Mouse (Mus musculus): ENCODE results near the gene Cetn3. TPM values are rescaled to one million over a fixed set of nuclear protein-coding genes. Genes with fewer than 3 reads are reported as not detected.

The Cetn3 gene
- total RNA-seq, 1 experiment from 2014 or later = 590 TPM

DNA sequence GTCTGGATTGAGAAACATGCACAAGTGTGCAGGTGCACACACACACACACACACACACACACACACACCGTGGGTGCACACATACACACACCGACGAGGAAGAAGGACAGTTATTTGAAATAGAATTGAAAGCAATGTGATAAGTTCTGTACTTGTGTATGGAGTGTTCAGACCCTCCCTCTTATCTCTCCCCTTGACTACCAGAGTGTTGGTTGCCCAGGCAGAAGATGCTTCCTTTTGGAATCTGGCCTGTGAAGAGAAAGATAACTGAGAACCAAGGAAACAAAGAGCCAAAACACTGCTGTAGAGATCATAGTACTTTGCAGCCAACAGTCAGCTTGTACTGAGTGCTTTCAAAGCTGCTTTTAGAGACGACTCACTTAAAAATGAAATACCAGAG is 20.8 kb downstream of the Cetn3 start:
- ATAC-seq (replicated peaks; ENCODE audit: low read depth, poor library complexity, severe bottlenecking) = no peak

- ATAC-seq (replicated peaks; ENCODE audit: low read depth, poor library complexity, severe bottlenecking) = no peak
Observed at GRCm38 (mm10) chr13:81822750-81823149, 39.9 kb downstream of the Cetn3 start.

GRCm38 (mm10) chr13:81824576-81825330 is 41.9 kb downstream of the Cetn3 start:
- no peak for ATAC-seq (replicated peaks; ENCODE audit: low read depth, poor library complexity, severe bottlenecking)

DNA sequence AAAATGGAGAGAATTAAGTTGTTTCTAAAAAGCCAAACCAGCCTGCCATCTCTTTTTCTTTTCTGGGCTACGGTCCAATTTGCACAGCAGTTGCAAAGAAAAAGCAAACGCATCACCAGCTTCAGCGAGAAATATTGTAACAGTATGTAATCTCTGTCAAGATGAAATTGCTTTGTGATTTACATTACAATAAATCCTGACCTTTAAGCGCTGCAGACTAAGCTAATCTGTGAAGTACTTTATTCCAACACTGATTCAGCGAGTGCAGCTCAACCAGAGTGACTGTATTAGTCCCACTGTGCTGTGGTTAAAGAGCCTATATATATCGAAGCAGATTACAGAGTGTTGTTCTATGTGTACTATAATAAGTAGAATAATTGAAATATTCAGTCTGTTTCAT is 45.6 kb downstream of the Cetn3 start:
- ATAC-seq (replicated peaks; ENCODE audit: low read depth, poor library complexity, severe bottlenecking) = no peak

DNA sequence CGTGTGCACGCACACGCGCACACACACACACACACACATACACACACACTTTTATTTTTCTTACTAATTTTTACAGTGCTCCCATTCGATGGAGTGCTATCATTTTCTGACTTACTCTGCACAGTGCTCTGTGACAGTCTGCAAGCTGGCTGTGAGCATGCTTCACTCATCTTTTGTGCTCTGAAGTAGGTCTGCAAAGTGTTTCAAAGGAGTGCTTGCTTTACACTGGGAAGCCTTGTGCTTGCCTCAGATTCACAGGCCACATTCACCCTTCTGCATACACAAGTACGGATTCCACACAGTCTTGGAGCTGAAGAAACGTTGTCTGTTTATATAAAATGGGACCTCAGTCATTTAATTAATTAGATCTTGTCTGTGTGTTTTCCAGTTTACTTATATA is 49.0 kb downstream of the Cetn3 start:
- ATAC-seq (replicated peaks; ENCODE audit: low read depth, poor library complexity, severe bottlenecking) = no peak

DNA sequence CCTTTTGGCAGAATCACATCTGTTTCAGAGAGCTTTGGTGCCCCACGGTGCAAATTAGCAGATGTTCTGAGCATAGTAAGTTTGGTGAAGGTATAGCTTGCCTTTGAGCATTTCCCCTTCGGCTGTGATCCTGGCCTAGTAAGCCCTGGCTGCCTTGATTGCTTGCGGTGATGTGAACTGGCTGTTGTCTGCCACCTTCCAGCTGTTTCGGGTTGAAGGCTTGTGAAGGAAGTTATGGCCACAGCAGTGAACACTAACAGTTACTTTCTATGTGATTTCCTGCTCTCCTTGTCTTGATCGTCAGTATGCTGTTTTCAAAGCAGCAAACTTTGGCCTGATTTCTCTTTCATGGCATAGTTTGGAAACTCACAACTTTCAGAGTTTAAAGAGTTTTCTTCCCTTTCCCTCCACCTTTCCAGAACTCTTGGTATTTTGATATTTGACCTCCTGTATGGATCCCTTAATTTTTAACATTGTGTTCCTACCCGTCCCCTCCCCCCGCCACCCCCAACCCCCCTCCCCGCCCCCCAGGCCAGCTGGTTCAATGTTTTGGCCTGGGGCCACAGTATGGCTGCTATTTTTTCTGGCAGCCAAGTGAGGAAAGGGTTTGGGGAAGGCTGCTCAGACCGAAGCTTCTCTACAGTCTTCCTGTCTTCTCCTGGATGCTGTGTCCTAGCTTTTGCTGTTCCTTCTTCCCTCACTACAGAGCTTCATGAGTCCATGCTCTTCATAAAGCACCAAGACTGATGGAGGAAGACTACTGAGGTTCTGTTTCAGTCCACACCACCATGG is 53.7 kb downstream of the Cetn3 start:
- ATAC-seq (replicated peaks; ENCODE audit: low read depth, poor library complexity, severe bottlenecking) = no peak

DNA sequence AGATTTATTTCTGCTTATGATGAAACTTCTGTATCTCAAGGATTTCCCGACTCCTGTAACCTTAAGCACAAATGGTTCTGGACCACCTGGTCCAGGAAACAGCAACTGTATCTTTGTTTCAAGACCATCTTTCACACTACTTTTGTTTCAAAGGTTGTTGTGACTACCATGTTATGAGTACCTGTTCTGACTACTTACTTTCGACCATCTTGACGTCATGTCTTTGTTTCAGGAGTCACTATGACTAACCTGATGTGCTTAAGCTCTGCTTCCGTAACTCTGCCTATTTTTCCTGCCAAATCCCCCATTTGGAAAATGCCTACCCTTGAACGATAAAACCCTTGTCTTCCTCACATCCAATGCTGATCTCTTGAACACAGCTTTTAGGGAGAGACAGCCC is 55.1 kb downstream of the Cetn3 start:
- no peak for ATAC-seq (replicated peaks; ENCODE audit: low read depth, poor library complexity, severe bottlenecking)

DNA sequence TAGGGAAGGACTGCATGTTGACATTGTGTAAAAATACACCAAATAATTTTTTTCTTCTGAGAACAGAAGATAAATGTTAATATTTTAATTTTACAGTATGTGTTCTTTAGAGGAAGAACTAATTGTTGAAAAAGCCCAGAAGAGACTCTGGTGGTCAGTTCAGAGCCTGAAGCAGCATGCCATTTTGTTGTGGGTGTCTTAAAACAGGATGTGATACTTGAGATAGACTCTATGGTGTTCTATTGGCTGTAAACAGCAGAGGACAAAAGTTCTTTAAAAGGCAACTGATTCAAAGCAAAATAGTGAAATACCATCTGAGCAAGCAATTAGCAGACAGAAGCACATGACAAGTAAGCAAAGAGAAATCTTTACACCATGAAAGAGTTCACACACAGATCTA is 56.1 kb downstream of the Cetn3 start:
- ATAC-seq (replicated peaks; ENCODE audit: low read depth, poor library complexity, severe bottlenecking) = no peak

GRCm38 (mm10) chr13:81840246-81840645 is 57.4 kb downstream of the Cetn3 start:
- no peak for ATAC-seq (replicated peaks; ENCODE audit: low read depth, poor library complexity, severe bottlenecking)

- ATAC-seq (replicated peaks; ENCODE audit: low read depth, poor library complexity, severe bottlenecking) = no peak
Observed at GRCm38 (mm10) chr13:81840646-81841045, 57.8 kb downstream of the Cetn3 start.

DNA sequence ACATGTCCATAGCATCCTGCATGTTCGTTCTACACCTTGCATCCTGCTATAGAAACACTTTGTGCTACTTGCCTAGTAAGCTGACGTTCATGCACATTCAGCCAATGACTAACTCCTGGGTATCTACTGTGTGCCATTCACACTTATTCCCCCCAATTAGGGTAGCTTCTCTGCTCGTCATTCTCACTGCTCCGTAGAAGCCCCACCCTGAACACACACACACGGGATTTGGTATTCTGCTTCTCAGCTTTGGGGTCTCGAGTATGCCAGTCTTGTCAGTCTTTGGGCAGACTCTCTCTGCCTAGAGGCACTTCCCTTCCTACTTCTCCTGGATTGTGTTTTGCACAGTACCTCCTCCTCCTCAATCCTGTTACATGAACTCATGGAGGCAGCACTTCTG is 59.4 kb downstream of the Cetn3 start:
- no peak for ATAC-seq (replicated peaks; ENCODE audit: low read depth, poor library complexity, severe bottlenecking)

Other genes starting within 250 kb of the Cetn3 start
- not detected in 2 replicates for gene Adgrv1, start 149.9 kb upstream of the Cetn3 start, total RNA-seq (2017)
- 26.8 and 31.2 TPM in 2 replicates for gene Lysmd3, start 125.4 kb upstream of the Cetn3 start, total RNA-seq (2017)
- 28.1 and 39.1 TPM in 2 replicates for gene Polr3g, start 72.1 kb upstream of the Cetn3 start, total RNA-seq (2017)
- 6.7 and 7.0 TPM in 2 replicates for gene Mblac2, start 71.7 kb upstream of the Cetn3 start, total RNA-seq (2017)